Mouse (Mus musculus) lung, adult 2 months (tissue): ENCODE measurements around the gene Rapgefl1.

Experiments
- CTCF ChIP-seq: fragments of 200-500 bp; IDR thresholded peaks from 2 replicates; pipeline ENCODE4 v1.5.1; 2011; ENCODE audit warnings: mild to moderate bottlenecking, low read length, control low read depth; ENCODE audit not compliant: insufficient read depth
- POLR2A ChIP-seq: fragments of 200-500 bp; IDR thresholded peaks from 2 replicates; pipeline ENCODE4 v1.6.1; 2011; ENCODE audit warnings: low read depth, mild to moderate bottlenecking, control low read depth, low read length, borderline replicate concordance; ENCODE audit errors: extremely low read depth

DNA sequence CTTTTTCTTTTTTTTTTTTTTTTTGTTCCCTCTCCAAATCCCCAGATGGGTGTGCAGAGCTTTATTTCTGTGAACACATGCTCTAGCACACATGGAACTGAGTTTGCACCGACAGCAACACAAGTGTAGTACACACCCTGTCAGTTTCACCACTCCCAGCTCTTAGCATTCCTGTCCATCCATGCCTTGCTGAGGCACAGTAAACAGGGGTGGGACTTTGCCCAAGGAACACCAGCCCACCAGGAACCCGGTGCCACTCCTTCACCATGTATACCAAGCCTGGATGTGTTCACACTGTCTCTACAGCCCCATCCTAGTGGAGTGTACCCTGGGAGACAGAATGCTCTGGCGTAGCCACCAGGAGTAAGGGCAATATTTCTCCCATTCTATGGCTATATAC is 860 bp upstream of the Rapgefl1 start:
- no peak for TF ChIP-seq CTCF
- no peak for TF ChIP-seq POLR2A
